Mouse (Mus musculus): ENCODE measurements around the gene Tbc1d14. TPM values are rescaled to one million over a fixed set of nuclear protein-coding genes. Genes with fewer than 3 reads are reported as not detected.

Tbc1d14 gene
- total RNA-seq, 1 experiment = 12.5 TPM

GRCm38 (mm10) chr5:36489225-36489624 lies 103.9 kb downstream of the Tbc1d14 start:
- no peaks in the 10 kb centered on the region for H3K9me3 ChIP-seq (ENCODE audit: control insufficient read depth, insufficient read depth, low read depth, low read length)
- H3K27ac ChIP-seq (ENCODE audit: insufficient read depth, low read depth, low read length, poor library complexity, severe bottlenecking) = no peak overlapping the region
- no peak for DNase-seq (ENCODE audit: low read depth, low spot score)
- peaks cover 14% of the 10 kb centered on the region; the same call in 1 of the 2 replicates for H3K36me3 ChIP-seq (ENCODE audit: control insufficient read depth, insufficient read depth, low read length, poor library complexity, severe bottlenecking)
- H3K9ac ChIP-seq (ENCODE audit: insufficient read depth, low read depth, low read length, poor library complexity, severe bottlenecking) = no peak overlapping the region
- H3K4me1 ChIP-seq (ENCODE audit: control insufficient read depth in 2 of 2, insufficient read depth in 2 of 2, low read length in 2 of 2, poor library complexity in 1 of 2) = peaks cover 0 to 5% of the 10 kb centered on the region in 2 experiments; a peak in 1 of 4 replicates
- no peak overlapping the region for H3K4me3 ChIP-seq (ENCODE audit: insufficient read depth in 1 of 2, low read depth in 1 of 2, low read length in 2 of 2, poor library complexity in 1 of 2, severe bottlenecking in 1 of 2)
- in situ Hi-C loops (cut with MboI; ENCODE audit: low sequenced_read_pairs in 2 of 2, unreplicated experiment in 2 of 2) = no loop called here
- no peak for TF ChIP-seq ZC3H11A (IDR thresholded peaks at IDR 0.05; ENCODE audit: borderline replicate concordance, low read depth, low read length)
- TF ChIP-seq HCFC1 (IDR thresholded peaks at IDR 0.05; ENCODE audit: borderline replicate concordance, insufficient read depth, low read length) = no peak
- TF ChIP-seq CHD2 (IDR thresholded peaks at IDR 0.05; ENCODE audit: low read depth, low read length) = no peak
- no peak for TF ChIP-seq MAFK (IDR thresholded peaks at IDR 0.05; ENCODE audit: insufficient read depth, low read depth, low read length)
- TF ChIP-seq ZNF384 (IDR thresholded peaks at IDR 0.05; ENCODE audit: low read depth, low read length) = no peak

DNA sequence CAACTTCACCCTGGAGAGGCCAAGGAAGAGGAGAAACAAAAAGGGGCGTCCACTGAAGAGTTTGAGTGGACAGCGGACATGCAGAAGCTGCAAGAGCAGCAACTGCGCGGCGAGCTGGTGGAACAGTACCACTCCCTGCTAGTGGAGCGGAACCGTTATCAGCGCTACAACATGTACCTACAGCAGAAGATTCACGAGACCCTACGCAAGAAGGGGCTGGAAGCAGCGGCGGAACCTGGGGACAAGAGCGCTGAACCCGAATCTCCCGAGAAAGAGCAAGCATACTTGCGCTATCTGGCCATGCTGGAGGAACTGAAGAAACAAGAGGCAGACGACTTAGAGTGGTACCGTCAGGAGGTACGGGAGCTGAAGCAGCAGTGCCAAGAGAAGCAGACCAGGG lies 107.8 kb downstream of the Tbc1d14 start:
- Histone ChIP-seq H3K9me3 (ENCODE audit: control insufficient read depth, insufficient read depth, low read depth, low read length) (no peaks in the 10 kb centered on the region), H3K4me3 (ENCODE audit: insufficient read depth in 1 of 2, low read depth in 1 of 2, low read length in 2 of 2, poor library complexity in 1 of 2, severe bottlenecking in 1 of 2) (peak overlapping the region; percentile 64 to 87), H3K27ac (ENCODE audit: insufficient read depth, low read depth, low read length, poor library complexity, severe bottlenecking) (no peak overlapping the region), H3K9ac (ENCODE audit: insufficient read depth, low read depth, low read length, poor library complexity, severe bottlenecking) (no peak overlapping the region), H3K36me3 (ENCODE audit: control insufficient read depth, insufficient read depth, low read length, poor library complexity, severe bottlenecking) (no peaks in the 10 kb centered on the region; the same call in 1 of the 2 replicates), H3K4me1 (ENCODE audit: control insufficient read depth in 2 of 2, insufficient read depth in 2 of 2, low read length in 2 of 2, poor library complexity in 1 of 2) (peaks cover 0 to 8% of the 10 kb centered on the region in 2 experiments; a peak in 1 of 4 replicates)
- in situ Hi-C loops (cut with MboI; ENCODE audit: low sequenced_read_pairs in 2 of 2, unreplicated experiment in 2 of 2) = no loop called here
- no peak for TF ChIP-seq MAFK (IDR thresholded peaks at IDR 0.05; ENCODE audit: insufficient read depth, low read depth, low read length)
- no peak for TF ChIP-seq CHD2 (IDR thresholded peaks at IDR 0.05; ENCODE audit: low read depth, low read length)
- no peak for TF ChIP-seq ZC3H11A (IDR thresholded peaks at IDR 0.05; ENCODE audit: borderline replicate concordance, low read depth, low read length)
- TF ChIP-seq ZNF384 (IDR thresholded peaks at IDR 0.05; ENCODE audit: low read depth, low read length) = no peak
- TF ChIP-seq HCFC1 (IDR thresholded peaks at IDR 0.05; ENCODE audit: borderline replicate concordance, insufficient read depth, low read length) = no peak
- no peak for DNase-seq (ENCODE audit: low read depth, low spot score)

DNA sequence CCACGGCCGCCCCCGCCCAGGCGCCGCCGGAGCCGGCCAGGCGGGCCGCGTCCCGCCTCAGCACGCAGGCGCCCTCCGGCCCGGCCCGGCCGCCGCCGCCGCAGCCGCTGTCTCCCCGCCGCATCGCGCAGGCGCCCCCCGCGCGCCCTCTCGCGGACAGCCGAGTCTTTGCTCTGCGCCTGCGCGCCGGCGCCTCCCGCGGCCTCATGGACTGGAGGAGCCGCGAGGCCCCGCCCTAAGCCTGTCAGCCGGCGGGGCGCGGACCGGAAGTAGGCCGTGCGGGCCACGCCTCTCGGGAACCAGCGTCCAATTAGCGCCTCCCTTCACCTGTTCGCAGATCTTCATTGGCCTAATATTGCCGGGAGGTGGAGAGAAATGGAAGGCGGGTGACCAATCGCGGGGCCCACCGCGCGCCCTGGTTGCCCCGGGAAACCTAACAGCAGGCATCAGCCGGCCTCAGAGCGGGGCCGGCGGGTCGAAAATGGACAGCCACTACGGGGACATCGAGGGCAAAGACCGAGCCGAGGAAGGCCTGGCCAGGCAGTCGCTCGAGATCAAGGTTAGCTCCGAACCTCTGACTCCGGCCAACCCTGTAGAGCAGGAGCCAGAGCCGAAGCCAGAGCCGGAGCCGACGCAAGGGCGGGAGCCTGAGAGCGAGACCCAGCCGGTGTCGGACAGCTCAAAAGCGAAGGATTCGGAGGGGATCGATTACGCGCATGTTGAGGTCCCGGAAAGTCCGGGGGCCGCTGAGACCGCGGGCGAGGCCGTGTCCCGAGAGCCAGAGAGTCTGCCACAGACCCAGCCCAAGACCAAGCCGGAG lies 108.7 kb downstream of the Tbc1d14 start, which contains the start of the genes Tada2b and Ccdc96:
Gene Tada2b, minus strand, starts transcription at position 115 of the 820 bp plus-strand sequence.
Gene Ccdc96, plus strand, starts transcription at position 418 of the 820 bp plus-strand sequence.
- H3K36me3 ChIP-seq (ENCODE audit: control insufficient read depth, insufficient read depth, low read length, poor library complexity, severe bottlenecking) = no peaks in the 10 kb centered on the region; the same call in 1 of the 2 replicates
- no peaks in the 10 kb centered on the region for H3K9me3 ChIP-seq (ENCODE audit: control insufficient read depth, insufficient read depth, low read depth, low read length)
- H3K27ac ChIP-seq (ENCODE audit: insufficient read depth, low read depth, low read length, poor library complexity, severe bottlenecking) = no peak within 1 kb of the TSS
- peaks cover 0 to 8% of the 10 kb centered on the region in 2 experiments; a peak in 1 of 4 replicates for H3K4me1 ChIP-seq (ENCODE audit: control insufficient read depth in 2 of 2, insufficient read depth in 2 of 2, low read length in 2 of 2, poor library complexity in 1 of 2)
- peak within 1 kb of the TSS; percentile 89 to 99 for H3K4me3 ChIP-seq (ENCODE audit: insufficient read depth in 1 of 2, low read depth in 1 of 2, low read length in 2 of 2, poor library complexity in 1 of 2, severe bottlenecking in 1 of 2)
- in situ Hi-C loops (cut with MboI; ENCODE audit: low sequenced_read_pairs in 2 of 2, unreplicated experiment in 2 of 2) = no loop called here
- DNase-seq (ENCODE audit: low read depth, low spot score) = peak; percentile 95
- TF ChIP-seq HCFC1 (IDR thresholded peaks at IDR 0.05; ENCODE audit: borderline replicate concordance, insufficient read depth, low read length) (no peak), ZC3H11A (IDR thresholded peaks at IDR 0.05; ENCODE audit: borderline replicate concordance, low read depth, low read length) (no peak), CHD2 (IDR thresholded peaks at IDR 0.05; ENCODE audit: low read depth, low read length) (peak; percentile 49; the same call in 1 of the 2 replicates), MAFK (IDR thresholded peaks at IDR 0.05; ENCODE audit: insufficient read depth, low read depth, low read length) (no peak)
- H3K9ac ChIP-seq (ENCODE audit: insufficient read depth, low read depth, low read length, poor library complexity, severe bottlenecking) = peak within 1 kb of the TSS; percentile 91

- H3K4me3 ChIP-seq (ENCODE audit: insufficient read depth in 1 of 2, low read depth in 1 of 2, low read length in 2 of 2, poor library complexity in 1 of 2, severe bottlenecking in 1 of 2) = peak overlapping the region; percentile 89 to 99
- H3K9ac ChIP-seq (ENCODE audit: insufficient read depth, low read depth, low read length, poor library complexity, severe bottlenecking) = peak overlapping the region; percentile 91
- TF ChIP-seq HCFC1 (IDR thresholded peaks at IDR 0.05; ENCODE audit: borderline replicate concordance, insufficient read depth, low read length) = no peak
- in situ Hi-C loops (cut with MboI; ENCODE audit: low sequenced_read_pairs in 2 of 2, unreplicated experiment in 2 of 2) = no loop called here
- DNase-seq (ENCODE audit: low read depth, low spot score) = no peak
- H3K36me3 ChIP-seq (ENCODE audit: control insufficient read depth, insufficient read depth, low read length, poor library complexity, severe bottlenecking) = no peaks in the 10 kb centered on the region; the same call in 1 of the 2 replicates
- H3K4me1 ChIP-seq (ENCODE audit: control insufficient read depth in 2 of 2, insufficient read depth in 2 of 2, low read length in 2 of 2, poor library complexity in 1 of 2) = peaks cover 0 to 8% of the 10 kb centered on the region in 2 experiments; a peak in 1 of 4 replicates
- no peak overlapping the region for H3K27ac ChIP-seq (ENCODE audit: insufficient read depth, low read depth, low read length, poor library complexity, severe bottlenecking)
- H3K9me3 ChIP-seq (ENCODE audit: control insufficient read depth, insufficient read depth, low read depth, low read length) = no peaks in the 10 kb centered on the region
Observed at GRCm38 (mm10) chr5:36483203-36484101, 109.6 kb downstream of the Tbc1d14 start.
